Mouse (Mus musculus) layer of hippocampus, adult 9-11 months (tissue): Measurements from ENCODE around the gene Dnttip1.

Experiments
- DNase-seq: peaks from one replicate; pipeline ENCODE4 v3.0.0; 2022

Dnttip1 gene

GRCm38 (mm10) chr2:164757841-164758240 lies 12.1 kb downstream of the Dnttip1 start:
- no peak for DNase-seq

- no peak for DNase-seq
Observed at GRCm38 (mm10) chr2:164758692-164759091, 12.9 kb downstream of the Dnttip1 start.

- no peak for DNase-seq
Observed at GRCm38 (mm10) chr2:164760059-164760833, 14.5 kb downstream of the Dnttip1 start.

- DNase-seq, result no peak
Observed at GRCm38 (mm10) chr2:164761502-164761901, 15.7 kb downstream of the Dnttip1 start.

GRCm38 (mm10) chr2:164761971-164762370 lies 16.2 kb downstream of the Dnttip1 start:
- DNase-seq, result no peak

GRCm38 (mm10) chr2:164762593-164762992 lies 16.8 kb downstream of the Dnttip1 start:
- DNase-seq, result no peak

- peak; percentile 69 for DNase-seq
Observed at GRCm38 (mm10) chr2:164765841-164766240, 20.1 kb downstream of the Dnttip1 start.

- DNase-seq, result no peak
Observed at GRCm38 (mm10) chr2:164767812-164768540, 22.2 kb downstream of the Dnttip1 start.

GRCm38 (mm10) chr2:164769258-164770037 lies 23.7 kb downstream of the Dnttip1 start, which contains the start of gene Ube2c:
Gene Ube2c, plus strand, starts transcription at chr2:164769898.
- peak; percentile 98 for DNase-seq

GRCm38 (mm10) chr2:164770279-164770678 lies 24.5 kb downstream of the Dnttip1 start:
- no peak for DNase-seq

GRCm38 (mm10) chr2:164771123-164771522 lies 25.3 kb downstream of the Dnttip1 start:
- DNase-seq, result no peak

GRCm38 (mm10) chr2:164773229-164773988 lies 27.6 kb downstream of the Dnttip1 start:
- no peak for DNase-seq

- no peak for DNase-seq
Observed at GRCm38 (mm10) chr2:164773989-164774364, 28.2 kb downstream of the Dnttip1 start.

GRCm38 (mm10) chr2:164776130-164776529 lies 30.3 kb downstream of the Dnttip1 start:
- no peak for DNase-seq

GRCm38 (mm10) chr2:164776801-164777200 lies 31.0 kb downstream of the Dnttip1 start:
- DNase-seq, result no peak

GRCm38 (mm10) chr2:164777246-164778014 lies 31.6 kb downstream of the Dnttip1 start:
- no peak for DNase-seq

- no peak for DNase-seq
Observed at GRCm38 (mm10) chr2:164778015-164778287, 32.2 kb downstream of the Dnttip1 start.

GRCm38 (mm10) chr2:164778809-164779208 lies 33.0 kb downstream of the Dnttip1 start:
- no peak for DNase-seq

GRCm38 (mm10) chr2:164779481-164780086 lies 33.8 kb downstream of the Dnttip1 start, which contains the start of gene Tnnc2:
Gene Tnnc2, minus strand, starts transcription at chr2:164779967.
- DNase-seq, result no peak

GRCm38 (mm10) chr2:164781876-164782275 lies 36.1 kb downstream of the Dnttip1 start:
- DNase-seq, result no peak

GRCm38 (mm10) chr2:164783926-164784581 lies 38.3 kb downstream of the Dnttip1 start:
- DNase-seq, result no peak
